Mouse (Mus musculus) embryo, embryonic 10.5 days (tissue): Measurements from ENCODE around the gene Esp36.
"Not testable (repeated sequence)": the region's sequence is repeated elsewhere in the genome, so short reads cannot be mapped to it uniquely, and the experiment has no call there.

Experiments
- DNase-seq: peaks from one replicate; pipeline ENCODE4 v3.0.0-alpha.2; 2015; ENCODE audit warnings: low spot score

The Esp36 gene

GRCm38 (mm10) chr17:38420085-38420484 lies at the start of gene Esp36:
Gene Esp36 (minus strand): TSS chr17:38420185.
- DNase-seq = no peak

GRCm38 (mm10) chr17:38456206-38456605 lies 36.2 kb upstream of the Esp36 start:
- not testable (repeated sequence) for DNase-seq

- DNase-seq = no peak
Measured at GRCm38 (mm10) chr17:38450688-38451087, 30.7 kb upstream of the Esp36 start.

GRCm38 (mm10) chr17:38406135-38406534 lies 13.8 kb downstream of the Esp36 start:
- DNase-seq = no peak

- no peak for DNase-seq
Measured at GRCm38 (mm10) chr17:38391821-38392220, 28.2 kb downstream of the Esp36 start.
